Comparison of ENCODE assay signal across 15 mouse cellular contexts in genomic region chr14:32301622-32302021, GRCm38 (mm10). TPM values are rescaled to one million over a fixed set of nuclear protein-coding genes. Genes with fewer than 3 reads are reported as not detected.
DNase-seq lines count a peak whose midpoint lies in the region; ATAC-seq and TF ChIP-seq lines count a peak whose summit lies in the region.
"Had no signal": no experiment of that assay in that cellular context is flagged by ENCODE, and none has a peak within 500 bp of the region (broad histone marks: within the 10 kb centered on the region; RNA-seq: fewer than 3 reads in every experiment).

No protein-coding gene starts in this region.

- H3K4me2 ChIP-seq in neural tube, embryonic 13.5 days = no peak overlapping the region
- H3K4me2 ChIP-seq: intestine, embryonic 15.5 days had no signal

- no peaks in the 10 kb centered on the region for H3K27me3 ChIP-seq in cerebellum, adult 2 months (ENCODE audit: control insufficient read depth, insufficient read depth, low read length)
- H3K27me3 ChIP-seq in neural tube, embryonic 13.5 days = no peaks in the 10 kb centered on the region
- H3K27me3 ChIP-seq: intestine, embryonic 15.5 days had no signal

- TF ChIP-seq POLR2A in cerebellum, adult 2 months (IDR thresholded peaks at IDR 0.05; ENCODE audit: borderline replicate concordance, insufficient read depth, low read length) = no peak
- TF ChIP-seq POLR2A in olfactory bulb, adult 2 months (IDR thresholded peaks at IDR 0.05; ENCODE audit: insufficient read depth, low read depth, low read length) = no peak

- no peaks in the 10 kb centered on the region for H3K4me1 ChIP-seq in cerebellum, adult 2 months (ENCODE audit: control insufficient read depth, insufficient read depth, low read length)
- H3K4me1 ChIP-seq in neural tube, embryonic 13.5 days (replicated peaks) = 0 out of 2 replicates have a peak, but pooled peaks cover 5% of the 10 kb centered on the region
- H3K4me1 ChIP-seq in olfactory bulb, adult 2 months (ENCODE audit: control insufficient read depth, insufficient read depth, low read length) = no peaks in the 10 kb centered on the region; the same call in 1 of the 2 replicates
- H3K4me1 ChIP-seq: intestine, embryonic 15.5 days had no signal

- H3K27ac ChIP-seq in cerebellum, adult 2 months (ENCODE audit: insufficient read depth, low read length) = peak overlapping the region; percentile 94
- H3K27ac ChIP-seq in neural tube, embryonic 13.5 days (replicated peaks) = no peak overlapping the region
- H3K27ac ChIP-seq in olfactory bulb, adult 2 months (ENCODE audit: insufficient read depth, low read depth, low read length) = peak overlapping the region; percentile 28; the same call in 1 of the 2 replicates
- H3K27ac ChIP-seq: intestine, embryonic 15.5 days; stomach, postnatal 0 days had no signal

- no peak overlapping the region for H3K9ac ChIP-seq in neural tube, embryonic 13.5 days
- H3K9ac ChIP-seq: intestine, embryonic 15.5 days; liver, postnatal 0 days had no signal

- no peak for TF ChIP-seq CTCF in cerebellum, adult 2 months (IDR thresholded peaks at IDR 0.05; ENCODE audit: borderline replicate concordance, insufficient read depth, low read depth, low read length)
- TF ChIP-seq CTCF in olfactory bulb, adult 2 months (IDR thresholded peaks at IDR 0.05; ENCODE audit: insufficient read depth, low read depth, low read length) = no peak

- DNase-seq in cerebellum, adult 2 months = peak in 1 of 2 experiments; percentile 52
- no peak for DNase-seq in cerebellum, postnatal 4 days (ENCODE audit: low spot score in 2 of 2)
- no peak for DNase-seq in neural tube, embryonic 10.5 days (ENCODE audit: extremely low spot score, low spot score)
- DNase-seq in layer of hippocampus, adult 8-10 months (ENCODE audit: low spot score in 2 of 2) = peak; percentile 67 to 81
- DNase-seq in adipocyte (ENCODE audit: low spot score) = no peak
- DNase-seq in adrenal gland, postnatal 4 days (ENCODE audit: low spot score in 2 of 2) = no peak
- DNase-seq: gastrocnemius, postnatal 14 days; heart, postnatal 14 days; liver, postnatal 0 days had no signal

- peak; percentile 50; the same call in 1 of the 2 replicates for ATAC-seq in neural tube, embryonic 13.5 days (ENCODE audit: low read depth)
- ATAC-seq: intestine, embryonic 15.5 days; liver, postnatal 0 days had no signal

- no peaks in the 10 kb centered on the region for H3K9me3 ChIP-seq in neural tube, embryonic 13.5 days
- H3K9me3 ChIP-seq: G1E; intestine, embryonic 15.5 days had no signal

- peaks cover 17% of the 10 kb centered on the region for H3K36me3 ChIP-seq in neural tube, embryonic 13.5 days
- H3K36me3 ChIP-seq: intestine, embryonic 15.5 days had no signal

- no peak overlapping the region for H3K4me3 ChIP-seq in cerebellum, adult 2 months (replicated peaks; ENCODE audit: insufficient read depth, low read depth, low read length)
- H3K4me3 ChIP-seq in neural tube, embryonic 13.5 days = no peak overlapping the region
- no peak overlapping the region for H3K4me3 ChIP-seq in olfactory bulb, adult 2 months (ENCODE audit: insufficient read depth, low read depth, low read length)
- H3K4me3 ChIP-seq: intestine, embryonic 15.5 days had no signal

- 54% methylated on average over 12 of the region's 12 CpGs for WGBS in cerebellum, adult 2 months
- 46% methylated on average over 12 of the region's 12 CpGs for WGBS in neural tube, embryonic 13.5 days
- 42% methylated on average over 12 of the region's 12 CpGs for WGBS in olfactory bulb, adult 2 months

RNA-seq across cellular contexts. Expression of gene Ogdhl, which starts 20.2 kb away (rescaled TPM):
- polyA plus RNA-seq in cerebellum, adult 2 months (2012; rRNA removed) = 91.2 and 94.7 TPM in 2 replicates
- polyA plus RNA-seq in neural tube, embryonic 13.5 days (2015; fragmentation: Nextera tagmentation; extraction: Ambion mirVana) = 20.4 and 20.6 TPM in 2 replicates
- total RNA-seq in layer of hippocampus, adult 8-10 months (2022) = 100 to 1,000 TPM in 2 of 4 experiments, 10 to 100 TPM in 2; 98.6 to 108 (median 101) TPM
- polyA plus RNA-seq in olfactory bulb, adult 2 months (2012; ENCODE audit: insufficient read depth, insufficient read length, low replicate concordance, missing spikeins) = not detected in 2 replicates
- 10 to 100 TPM; 14.5 to 15.7 TPM for total RNA-seq in adrenal gland, postnatal 4 days (2021)
- total RNA-seq: megakaryocyte progenitor cell, adult 5-6 weeks had no signal

Comparison
In these comparisons a context has a peak if more than half of its experiments do, and no peak if none do; other contexts are left out.
1. DNase-seq: peak in layer of hippocampus, adult 8-10 months (2 of 2); none in cerebellum, postnatal 4 days (0 of 2), neural tube, embryonic 10.5 days (single experiment), adipocyte (single experiment) and adrenal gland, postnatal 4 days (0 of 2).